Mouse (Mus musculus) MEL-GATA-1-ER (cell line): ENCODE data around the gene Hs6st1.

Experiments used
- DNase-seq: peaks from one replicate; pipeline ENCODE4 v3.0.0-alpha.2; 2012; ENCODE audit warnings: low read depth; ENCODE audit errors: extremely low read depth

Gene Hs6st1

GRCm38 (mm10) chr1:36083554-36083953 lies 15.4 kb downstream of the Hs6st1 start:
- DNase-seq = no peak

GRCm38 (mm10) chr1:36085069-36085468 lies 16.9 kb downstream of the Hs6st1 start:
- no peak for DNase-seq

- DNase-seq = no peak
Observed at GRCm38 (mm10) chr1:36088367-36088766, 20.2 kb downstream of the Hs6st1 start.

GRCm38 (mm10) chr1:36089481-36089880 lies 21.3 kb downstream of the Hs6st1 start:
- DNase-seq = no peak

- DNase-seq = no peak
Observed at GRCm38 (mm10) chr1:36090011-36090721, 22.0 kb downstream of the Hs6st1 start.

- no peak for DNase-seq
Observed at GRCm38 (mm10) chr1:36090722-36091110, 22.5 kb downstream of the Hs6st1 start.

- DNase-seq = no peak
Observed at GRCm38 (mm10) chr1:36091246-36091645, 23.0 kb downstream of the Hs6st1 start.

- DNase-seq = no peak
Observed at GRCm38 (mm10) chr1:36093741-36094140, 25.5 kb downstream of the Hs6st1 start.

- DNase-seq = no peak
Observed at GRCm38 (mm10) chr1:36095423-36096272, 27.4 kb downstream of the Hs6st1 start.

- no peak for DNase-seq
Observed at GRCm38 (mm10) chr1:36098432-36098831, 30.2 kb downstream of the Hs6st1 start.

GRCm38 (mm10) chr1:36100371-36100770 lies 32.2 kb downstream of the Hs6st1 start:
- DNase-seq = no peak

- DNase-seq = no peak
Observed at GRCm38 (mm10) chr1:36105917-36106706, 37.9 kb downstream of the Hs6st1 start.

- DNase-seq = no peak
Observed at GRCm38 (mm10) chr1:36109987-36110386, 41.8 kb downstream of the Hs6st1 start.

- DNase-seq = no peak
Observed at GRCm38 (mm10) chr1:36112665-36113064, 44.5 kb downstream of the Hs6st1 start.

- no peak for DNase-seq
Observed at GRCm38 (mm10) chr1:36113670-36114069, 45.5 kb downstream of the Hs6st1 start.

GRCm38 (mm10) chr1:36114844-36115243 lies 46.6 kb downstream of the Hs6st1 start:
- no peak for DNase-seq

GRCm38 (mm10) chr1:36116488-36116887 lies 48.3 kb downstream of the Hs6st1 start:
- no peak for DNase-seq

GRCm38 (mm10) chr1:36118061-36118685 lies 50.0 kb downstream of the Hs6st1 start:
- no peak for DNase-seq

- DNase-seq = no peak
Observed at GRCm38 (mm10) chr1:36118958-36119357, 50.8 kb downstream of the Hs6st1 start.

GRCm38 (mm10) chr1:36119426-36119825 lies 51.2 kb downstream of the Hs6st1 start:
- DNase-seq = no peak

GRCm38 (mm10) chr1:36121172-36121571 lies 53.0 kb downstream of the Hs6st1 start:
- no peak for DNase-seq
